Mouse (Mus musculus) embryo, embryonic 10.5 days (tissue): ENCODE measurements at regions not wholly inside any gene's neighbourhood (a gene's known extent, or its start where the extent isn't known, plus 50 kb on each side); places are given as distances from the start of the nearest gene placed in this dataset.
"Not testable (repeated sequence)": the region's sequence is repeated elsewhere in the genome, so short reads cannot be mapped to it uniquely, and the experiment has no call there.

Experiments
- DNase-seq: peaks from one replicate; pipeline ENCODE4 v3.0.0-alpha.2; 2015; ENCODE audit warnings: low spot score

DNA sequence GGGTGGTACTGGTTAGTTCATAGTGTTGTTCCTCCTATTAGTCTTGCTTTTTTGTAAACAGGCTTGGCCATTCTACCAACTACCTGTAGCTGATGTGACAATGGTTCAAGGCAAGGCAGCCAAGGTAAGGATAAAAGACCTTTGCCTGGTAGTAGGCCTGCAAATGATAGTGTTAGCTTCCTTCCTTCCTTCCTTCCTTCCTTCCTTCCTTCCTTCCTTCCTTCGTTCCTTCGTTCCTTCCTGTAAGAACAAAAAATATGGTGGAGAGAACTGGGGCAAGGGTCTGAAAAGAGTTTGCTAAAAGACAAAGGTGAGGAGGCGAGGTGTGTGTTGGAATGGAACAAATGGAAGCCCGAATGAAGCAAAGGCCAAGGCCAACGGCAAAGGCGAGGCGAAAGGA lies 84.8 kb upstream of the Ezh2 start:
- DNase-seq: not testable (repeated sequence)

GRCm38 (mm10) chr6:47672741-47673140 lies 77.6 kb upstream of the Ezh2 start:
- DNase-seq: not testable (repeated sequence)

DNA sequence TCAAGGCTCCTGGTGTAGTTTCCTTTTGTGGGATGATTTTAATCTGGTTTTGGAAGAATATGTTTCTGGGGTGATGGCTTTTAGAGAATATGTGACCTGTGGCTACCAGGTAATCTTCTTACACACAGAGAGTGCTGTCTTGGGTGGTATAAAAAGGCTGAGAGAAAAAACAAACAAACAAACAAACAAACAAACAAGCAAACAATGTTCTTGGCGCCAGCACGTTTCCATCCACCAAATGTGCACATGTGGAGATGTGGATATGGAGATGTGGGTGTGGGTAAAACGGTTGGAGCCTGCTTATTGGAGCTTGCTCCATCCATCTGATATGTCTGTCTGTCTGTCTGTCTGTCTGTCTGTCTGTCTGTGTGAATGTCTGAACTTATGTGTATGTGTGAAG lies 57.7 kb upstream of the Ezh2 start:
- DNase-seq: not testable (repeated sequence)

DNA sequence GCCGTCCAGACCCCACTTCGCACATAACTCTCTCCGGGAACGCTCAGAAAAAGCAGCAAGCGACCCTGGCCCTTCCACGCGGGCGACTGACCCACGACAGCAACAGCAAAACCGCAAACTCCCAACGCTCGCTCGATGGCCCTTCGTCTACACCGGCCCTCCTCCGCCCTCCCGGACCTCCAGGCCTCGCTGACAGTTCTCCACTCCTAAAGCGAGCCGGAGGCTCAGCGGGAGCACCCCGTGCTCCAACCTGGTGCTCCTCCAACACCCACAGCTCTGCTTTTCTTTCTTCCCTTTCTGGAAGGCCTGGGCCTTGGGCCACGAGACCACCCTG lies 56.2 kb upstream of the Ezh2 start:
- DNase-seq: not testable (repeated sequence)

- peak; percentile 92 for DNase-seq
Measured at GRCm38 (mm10) chr6:47650463-47651384, 55.6 kb upstream of the Ezh2 start.

- DNase-seq: no peak
Measured at GRCm38 (mm10) chr6:47649961-47650360, 54.8 kb upstream of the Ezh2 start.

DNA sequence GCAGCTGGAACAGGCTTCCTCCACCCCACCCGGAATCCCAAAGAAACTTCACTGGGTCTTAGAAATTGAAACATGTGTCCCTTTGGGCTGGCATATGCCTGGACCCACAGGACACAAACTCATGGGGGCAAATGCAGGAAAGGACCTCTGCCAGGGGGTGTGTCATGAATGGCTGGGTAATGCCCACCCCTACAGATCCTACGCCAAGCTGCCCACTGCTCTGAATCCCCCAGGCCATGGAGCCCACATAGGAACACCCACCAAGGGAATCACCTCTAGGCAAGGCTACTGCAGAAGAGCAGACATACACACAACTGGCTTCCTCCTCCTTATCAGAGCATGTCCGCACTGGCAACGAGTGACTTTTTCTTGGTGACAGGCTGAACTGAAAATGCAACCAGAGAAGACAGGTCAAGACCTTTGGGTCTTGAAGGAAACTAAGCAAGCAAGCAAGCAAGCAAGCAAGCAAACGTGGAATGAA lies 54.4 kb upstream of the Ezh2 start:
- no peak for DNase-seq

GRCm38 (mm10) chr6:47648899-47649298 lies 53.8 kb upstream of the Ezh2 start:
- DNase-seq: no peak

GRCm38 (mm10) chr6:47648316-47648715 lies 53.2 kb upstream of the Ezh2 start:
- DNase-seq: no peak

DNA sequence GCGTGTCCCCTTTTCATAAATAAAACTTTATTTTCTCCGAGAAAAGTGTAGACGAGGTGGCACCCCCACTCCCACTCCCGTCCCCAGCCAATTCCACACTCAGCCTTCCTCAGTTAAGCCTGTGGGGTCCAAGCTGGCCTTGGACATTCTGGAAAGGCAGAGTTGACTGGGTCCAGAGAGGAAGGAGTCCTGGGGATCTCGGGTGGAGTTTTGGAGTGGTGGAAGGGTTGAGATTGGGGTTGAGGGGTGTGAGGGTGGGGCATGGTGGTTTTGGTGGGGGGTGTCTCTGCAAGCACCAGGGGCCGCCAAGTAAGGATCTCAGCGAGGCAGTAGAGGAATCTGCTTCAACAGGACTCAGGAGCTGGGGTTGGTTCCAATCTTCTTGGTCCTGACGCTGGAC lies 52.7 kb upstream of the Ezh2 start:
- no peak for DNase-seq

- DNase-seq: no peak
Measured at GRCm38 (mm10) chr6:47646731-47647567, 51.8 kb upstream of the Ezh2 start.

DNA sequence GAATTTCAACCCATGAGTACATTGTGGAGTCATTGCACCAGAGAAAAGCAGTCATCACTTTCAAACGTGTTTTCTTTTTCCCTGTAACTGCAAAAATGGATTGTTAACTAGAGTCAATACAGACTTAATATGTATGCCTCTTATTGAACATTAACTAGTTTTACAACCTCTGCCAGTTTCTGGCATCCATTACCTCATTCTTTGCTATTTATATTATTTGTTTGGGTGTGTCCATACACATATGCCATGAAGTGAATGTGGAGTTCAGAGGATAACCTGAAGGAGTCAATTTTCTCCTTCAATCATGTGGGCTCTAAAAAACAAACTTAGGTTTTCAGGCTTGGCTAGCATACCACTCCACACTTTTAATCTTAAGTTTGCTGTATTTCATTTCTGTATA lies 50.9 kb upstream of the Ezh2 start:
- no peak for DNase-seq
